Mouse (Mus musculus) ovary, postnatal 10 days (tissue): ENCODE measurements around the gene Grin2b.
"Not testable (repeated sequence)": the region's sequence is repeated elsewhere in the genome, so short reads cannot be mapped to it uniquely, and the experiment has no call there.

Source experiments
- DNase-seq: peaks from one replicate; pipeline ENCODE4 v3.0.0; 2022; ENCODE audit warnings: low spot score

Grin2b gene

DNA sequence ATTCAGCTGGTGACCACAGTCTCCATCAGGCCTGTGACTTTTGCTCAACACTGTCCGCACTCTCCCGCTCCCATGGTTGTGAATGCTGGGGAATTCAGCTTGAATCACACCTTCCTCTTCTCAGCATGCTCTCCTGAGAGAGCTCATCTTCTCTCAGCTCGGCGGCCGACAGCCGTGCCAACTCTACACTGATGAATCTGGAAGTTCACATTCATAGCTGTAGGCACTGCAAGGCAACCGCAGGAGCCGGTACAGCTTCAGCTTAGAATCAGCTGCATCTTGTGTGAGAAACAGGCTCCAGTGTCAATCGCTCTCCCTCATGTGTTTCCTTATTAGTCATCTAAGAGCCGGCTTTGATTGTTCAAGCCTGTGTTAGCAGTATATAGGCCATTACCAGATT is 272.9 kb downstream of the Grin2b start:
- no peak for DNase-seq

DNA sequence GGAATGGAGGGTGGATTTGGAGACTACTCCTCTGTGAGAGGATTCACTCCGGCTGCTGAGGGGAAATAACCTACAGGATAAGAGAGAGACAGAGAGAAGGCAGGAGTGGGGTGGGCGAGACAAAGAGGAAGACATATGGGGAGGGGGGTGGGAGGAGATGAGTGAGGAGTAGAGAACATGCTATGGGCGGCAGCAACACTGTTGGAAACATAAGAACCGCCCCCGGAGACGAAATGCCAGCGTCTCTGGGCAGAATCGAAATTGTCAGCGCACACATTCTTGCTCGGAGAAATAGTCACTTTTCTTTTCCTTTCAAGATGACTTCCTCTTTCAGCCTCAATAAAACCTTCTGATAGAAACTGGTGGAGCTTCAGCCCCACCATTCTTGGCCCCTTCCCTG is 274.1 kb downstream of the Grin2b start:
- DNase-seq, result no peak

DNA sequence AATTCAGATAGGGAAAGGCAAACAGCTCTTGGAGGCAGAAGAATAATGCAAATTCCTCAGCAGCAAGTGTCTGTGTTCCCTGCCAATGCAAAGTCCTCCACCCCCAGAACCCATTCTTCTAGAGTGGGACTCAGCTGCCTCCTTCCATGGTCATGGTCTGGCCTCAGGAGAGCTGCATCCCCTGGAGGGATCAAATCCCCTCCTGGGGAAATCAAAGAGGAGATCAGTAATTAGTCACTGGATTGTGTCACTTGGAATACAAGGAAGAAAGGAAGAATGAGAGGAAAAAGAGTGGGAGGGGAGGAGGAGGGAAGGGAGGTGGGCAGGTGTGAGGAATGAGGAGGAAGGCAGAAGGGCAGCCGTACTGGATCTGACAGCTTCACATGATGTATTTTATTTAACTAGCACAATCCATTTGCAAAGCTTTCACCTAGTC is 278.5 kb downstream of the Grin2b start:
- DNase-seq, result no peak

GRCm38 (mm10) chr6:135882611-135883010 is 290.7 kb downstream of the Grin2b start:
- DNase-seq, result no peak

GRCm38 (mm10) chr6:135876163-135876726 is 297.1 kb downstream of the Grin2b start:
- no peak for DNase-seq

DNA sequence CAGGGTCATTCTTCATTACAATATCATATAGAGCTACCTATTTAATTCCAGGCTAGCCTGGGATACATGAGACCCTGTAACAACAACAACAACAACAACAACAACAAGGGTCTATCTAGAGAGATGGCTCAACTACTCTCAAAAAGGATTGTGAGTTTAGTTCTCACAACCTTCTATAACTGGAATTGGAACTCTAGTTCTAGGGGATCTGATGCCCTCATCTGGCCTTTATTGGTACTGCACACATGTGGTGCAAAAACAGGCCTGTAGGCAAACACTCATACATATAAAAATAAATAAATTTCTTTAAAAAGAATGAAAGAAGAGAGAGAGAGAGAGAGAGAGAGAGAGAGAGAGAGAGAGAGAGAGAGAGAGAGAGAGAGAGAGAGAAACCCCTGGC is 298.7 kb downstream of the Grin2b start:
- DNase-seq, result no peak

- no peak for DNase-seq
Observed at GRCm38 (mm10) chr6:135865832-135866231, 307.5 kb downstream of the Grin2b start.

DNA sequence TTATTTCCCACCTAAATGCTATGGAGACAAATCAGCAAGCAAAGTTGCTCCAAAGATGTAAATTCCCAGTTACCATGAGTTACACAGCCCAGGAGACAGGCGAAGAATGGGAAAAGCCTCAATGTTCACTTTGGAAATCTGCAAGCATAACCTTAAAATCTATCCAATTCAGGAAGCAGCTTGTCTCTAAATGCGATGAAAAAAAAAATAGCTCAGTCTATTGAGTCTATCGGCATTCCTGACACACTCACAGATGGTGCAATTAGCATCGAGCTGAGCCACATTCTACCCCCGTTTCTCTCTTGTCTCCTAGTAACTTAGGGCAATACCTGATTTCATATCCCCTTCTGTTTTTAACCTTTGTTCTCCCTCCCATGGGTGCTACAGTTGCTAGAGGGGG is 309.3 kb downstream of the Grin2b start:
- DNase-seq, result no peak

DNA sequence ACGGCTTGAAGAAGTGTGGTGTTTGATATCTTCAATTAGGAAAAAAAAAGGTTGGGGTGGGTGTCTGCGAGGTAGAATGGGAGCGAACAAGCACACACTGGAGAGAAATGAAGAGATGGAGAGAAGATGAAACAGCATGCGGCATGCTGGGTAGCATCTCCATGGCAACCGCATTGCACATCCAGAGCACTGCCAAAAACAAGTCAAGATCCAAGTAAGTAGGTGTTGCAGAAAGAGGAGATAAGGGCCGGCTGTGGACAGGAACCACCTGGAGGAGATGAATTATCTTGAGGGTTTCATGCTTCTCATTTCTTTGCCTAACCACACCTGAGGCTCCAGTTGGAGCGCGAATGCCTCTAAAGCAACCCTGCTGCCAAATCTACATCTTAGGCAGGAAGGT is 313.8 kb downstream of the Grin2b start:
- DNase-seq, result no peak

- no peak for DNase-seq
Observed at GRCm38 (mm10) chr6:135854173-135854591, 319.1 kb downstream of the Grin2b start.

DNA sequence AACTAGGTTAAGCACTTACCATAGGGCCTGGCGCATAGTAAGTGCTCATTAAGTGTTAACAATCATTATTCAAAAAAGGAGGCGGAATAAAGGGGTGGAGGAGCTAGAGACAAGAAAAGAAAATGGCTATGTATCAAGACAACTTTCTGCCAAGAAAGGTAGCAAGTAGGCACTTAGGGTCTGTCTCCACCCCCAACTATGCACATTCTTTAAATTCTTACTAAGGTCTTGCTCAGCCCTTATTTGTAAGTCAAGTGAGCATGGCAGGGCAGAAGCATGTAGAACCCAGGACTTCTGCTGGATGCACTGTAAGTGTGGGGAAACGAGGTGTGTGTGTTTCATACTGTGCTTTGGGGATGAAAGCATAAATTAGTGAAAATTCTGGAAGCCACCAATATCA is 329.6 kb downstream of the Grin2b start:
- DNase-seq, result no peak

- no peak for DNase-seq
Observed at GRCm38 (mm10) chr6:135836353-135836752, 337.0 kb downstream of the Grin2b start.

DNA sequence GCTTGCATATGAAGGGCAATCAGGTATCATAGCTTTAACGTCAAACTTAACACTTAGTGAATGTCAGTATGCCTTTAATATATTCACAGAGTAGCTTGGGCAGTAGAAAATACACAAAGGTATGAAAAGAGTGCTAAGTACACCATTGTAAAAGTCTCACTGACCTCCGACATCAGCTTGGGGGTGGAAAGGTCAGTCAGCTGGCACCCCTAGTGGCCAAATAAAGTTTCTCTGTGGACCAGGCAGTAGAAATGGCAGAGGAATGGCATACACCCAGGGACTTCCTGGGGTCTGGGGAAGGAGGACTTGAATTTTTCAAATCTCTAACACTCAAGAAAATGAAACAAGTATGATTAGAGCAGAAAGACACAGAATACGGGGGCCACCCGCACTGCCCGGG is 339.8 kb downstream of the Grin2b start:
- DNase-seq, result no peak

DNA sequence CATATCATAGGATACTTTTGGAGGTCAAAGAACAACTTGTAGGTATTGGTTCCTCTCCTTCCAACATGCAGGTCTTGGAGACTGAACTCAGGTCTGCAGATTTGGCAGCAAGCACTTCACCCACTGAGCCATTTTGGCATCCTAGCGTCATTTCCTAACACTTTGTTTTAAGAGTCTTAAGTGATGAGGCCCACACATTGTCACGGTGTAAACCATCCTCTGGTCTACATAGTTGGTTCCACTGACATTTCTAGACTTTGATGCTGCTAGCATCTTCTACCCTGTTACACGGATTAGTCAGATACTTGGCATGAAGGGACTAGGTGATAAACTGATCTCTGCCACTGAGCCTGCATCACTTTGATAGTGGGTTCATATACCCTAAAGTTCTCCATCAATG is 341.3 kb downstream of the Grin2b start:
- no peak for DNase-seq

DNA sequence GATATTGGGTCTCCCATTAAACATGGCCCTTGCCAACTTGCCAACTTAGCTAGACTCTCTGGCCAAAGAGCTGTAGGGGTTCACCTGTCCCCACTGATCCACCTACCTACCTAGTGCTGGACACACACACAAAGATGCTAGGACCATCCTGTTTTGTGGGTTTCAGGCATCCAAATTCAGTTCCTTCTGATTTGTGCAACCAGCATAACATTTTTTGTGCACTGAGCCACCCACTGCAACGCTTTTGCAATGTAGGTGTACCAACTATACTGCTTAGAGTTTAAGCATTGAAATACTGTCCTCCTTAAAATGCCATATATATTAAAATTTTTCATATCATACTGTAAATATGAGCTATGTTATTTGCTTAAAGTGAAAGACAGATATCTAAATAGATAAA is 342.3 kb downstream of the Grin2b start:
- no peak for DNase-seq

GRCm38 (mm10) chr6:135829458-135829857 is 343.9 kb downstream of the Grin2b start:
- DNase-seq, result no peak

- no peak for DNase-seq
Observed at GRCm38 (mm10) chr6:135828976-135829375, 344.3 kb downstream of the Grin2b start.

DNA sequence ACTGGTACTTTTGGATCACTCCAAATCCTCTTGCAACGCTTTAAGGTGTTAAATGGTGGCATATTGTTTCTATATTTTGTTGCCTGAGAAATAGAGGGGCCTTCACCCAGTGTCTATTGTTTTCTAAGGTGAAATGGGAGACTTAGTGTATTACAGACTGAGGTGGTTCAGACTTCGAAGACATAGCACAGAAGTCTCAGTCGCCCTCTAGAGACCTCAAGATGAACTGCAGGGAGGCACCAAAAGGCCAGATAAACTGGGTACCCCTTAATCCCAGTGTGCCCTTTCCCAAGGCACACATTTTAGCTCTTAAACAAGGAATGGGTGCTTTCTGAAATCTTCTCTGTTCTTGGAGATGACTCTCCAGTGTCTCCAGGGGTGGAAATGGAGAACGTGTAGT is 345.4 kb downstream of the Grin2b start:
- peak; percentile 10 for DNase-seq

DNA sequence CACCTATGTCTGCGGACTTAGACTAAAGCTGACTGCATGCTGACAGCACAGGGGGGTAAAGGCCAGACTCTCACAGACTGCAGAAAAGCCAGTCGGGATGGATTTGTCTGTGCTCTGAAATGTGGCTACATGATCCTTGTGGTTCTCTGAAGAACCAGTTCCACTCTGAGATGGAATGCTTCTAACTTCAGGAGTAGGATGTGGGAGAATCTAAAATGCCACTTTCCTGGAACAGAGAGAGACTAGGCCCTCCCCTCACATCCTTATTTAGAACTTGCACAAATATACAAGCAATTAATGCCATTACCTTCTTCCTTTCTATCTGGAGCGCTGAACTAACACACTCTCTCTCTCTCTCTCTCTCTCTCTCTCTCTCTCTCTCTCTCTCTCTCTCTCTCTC is 346.0 kb downstream of the Grin2b start:
- DNase-seq, result no peak

DNA sequence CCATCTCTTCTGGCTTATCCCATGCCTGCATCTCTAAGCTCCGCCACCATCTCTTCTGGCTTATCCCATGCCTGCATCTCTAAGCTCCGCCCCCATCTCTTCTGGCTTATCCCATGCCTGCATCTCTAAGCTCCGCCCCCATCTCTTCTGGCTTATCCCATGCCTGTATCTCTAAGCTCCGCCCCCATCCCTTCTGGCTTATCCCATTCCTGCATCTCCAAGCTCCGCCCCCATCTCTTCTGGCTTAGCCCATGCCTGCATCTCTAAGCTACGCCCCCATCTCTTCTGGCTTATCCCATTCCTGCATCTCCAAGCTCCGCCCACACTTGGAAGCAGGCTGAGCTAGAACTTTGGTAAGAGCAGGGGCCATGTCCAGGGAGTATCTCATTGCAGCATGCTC is 346.5 kb downstream of the Grin2b start:
- DNase-seq, result not testable (repeated sequence)

DNA sequence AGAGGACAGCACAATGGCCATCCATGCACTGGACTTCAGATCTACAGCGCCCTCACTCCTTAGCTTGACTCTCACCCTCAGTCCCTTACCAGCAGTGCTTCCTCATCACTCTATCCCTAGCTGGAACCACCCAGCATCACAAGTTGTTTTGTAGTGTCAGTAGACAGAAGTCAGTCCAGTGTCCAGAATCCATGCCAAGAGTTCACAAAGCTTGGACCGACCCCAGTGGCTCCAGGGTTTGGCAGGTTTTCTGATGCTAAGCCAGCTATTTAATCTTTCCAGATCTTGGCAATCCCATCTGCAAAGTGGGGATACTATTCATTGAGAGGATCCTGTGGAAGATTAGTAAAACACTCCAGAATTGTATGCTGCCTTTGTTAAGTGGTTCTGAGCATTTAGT is 355.9 kb downstream of the Grin2b start:
- no peak for DNase-seq

- DNase-seq, result no peak
Observed at GRCm38 (mm10) chr6:135813755-135814154, 359.6 kb downstream of the Grin2b start.

DNA sequence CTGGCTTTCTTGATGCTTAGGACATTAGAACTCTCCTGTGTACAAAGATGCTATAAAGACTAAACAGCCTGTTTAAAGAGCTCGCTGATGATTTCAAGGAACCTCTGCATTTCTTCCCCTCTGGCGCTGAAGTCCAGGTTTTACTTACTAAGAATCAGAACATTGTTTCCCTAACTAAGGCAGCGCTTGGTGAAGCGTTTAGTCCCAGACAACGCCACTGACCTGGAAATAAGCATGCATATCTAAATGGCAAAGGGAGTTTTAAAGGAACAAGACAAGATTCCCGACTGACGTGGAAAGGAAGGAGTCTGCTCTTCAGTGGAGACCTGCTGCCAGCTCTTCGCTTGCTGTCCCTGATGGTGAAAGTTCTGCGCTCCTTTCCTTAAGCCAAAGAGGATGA is 367.9 kb downstream of the Grin2b start:
- no peak for DNase-seq

DNA sequence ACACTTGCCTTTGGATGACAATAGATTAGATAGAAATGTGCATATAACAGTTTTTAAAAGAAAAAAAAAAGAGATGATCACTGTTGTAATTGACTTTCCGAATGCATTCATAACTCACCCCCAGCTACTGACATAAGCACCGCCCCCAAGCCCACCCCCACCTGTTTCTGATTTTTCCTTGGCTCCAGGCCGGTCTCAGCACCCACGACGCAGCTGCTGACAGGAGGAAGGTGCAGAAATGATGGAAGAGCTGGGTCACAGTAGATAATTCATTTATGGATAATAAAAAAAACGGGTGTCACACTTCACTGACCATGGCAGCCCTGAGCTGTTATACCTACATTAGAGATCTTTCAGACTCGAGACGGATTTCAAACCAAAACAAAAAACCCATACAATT is 373.4 kb downstream of the Grin2b start:
- DNase-seq, result no peak
